Mouse (Mus musculus) hindbrain, embryonic 10.5 days (tissue): Measurements from ENCODE around the gene Cenpo. TPM values are rescaled to one million over a fixed set of nuclear protein-coding genes. Genes with fewer than 3 reads are reported as not detected.
A peak's percentile ranks its signal among the peaks of the same experiment; 100 is the strongest.

Experiments used
- DNase-seq: peaks from one replicate; pipeline ENCODE4 v3.0.0-alpha.2; 2017; ENCODE audit warnings: low spot score
- H3K27ac ChIP-seq: fragments of 300-500 bp; sonication (generic); 2 replicates; pipeline ENCODE4 v1.5.1; 2016; ENCODE audit warnings: mild to moderate bottlenecking, moderate library complexity
- H3K27me3 ChIP-seq: fragments of 300-500 bp; sonication (generic); 2 replicates; pipeline ENCODE4 v1.6.1; 2016; ENCODE audit warnings: mild to moderate bottlenecking; ENCODE audit not compliant: poor library complexity, insufficient read depth, severe bottlenecking
- H3K36me3 ChIP-seq: fragments of 300-500 bp; sonication (generic); 2 replicates; pipeline ENCODE4 v1.6.1; 2016; ENCODE audit warnings: mild to moderate bottlenecking, moderate library complexity
- H3K4me1 ChIP-seq: fragments of 300-500 bp; sonication (generic); replicated peaks from 2 replicates; pipeline ENCODE4 v1.6.1; 2016; ENCODE audit warnings: mild to moderate bottlenecking
- H3K4me3 ChIP-seq: fragments of 300-500 bp; sonication (generic); 2 replicates; pipeline ENCODE4 v1.5.1; 2016; ENCODE audit warnings: mild to moderate bottlenecking, moderate library complexity
- H3K9me3 ChIP-seq: fragments of 300-500 bp; sonication (generic); 2 replicates; pipeline ENCODE4 v1.6.1; 2016; ENCODE audit warnings: mild to moderate bottlenecking, moderate library complexity
- WGBS: fragments of 180-500 bp; shearing (Covaris S2); methylation state at CpG from one replicate; pipeline ENCODE4 v1.1.7; 2016; 5-methylcytosine and 5-hydroxymethylcytosine counted together
- polyA plus RNA-seq: library from polyadenylated mRNA; unstranded; fragments of >200 nt; fragmentation: Nextera tagmentation; extraction: Ambion mirVana; gene quantifications from 2 replicates; pipeline ENCODE4 v1.2.1, GENCODE M21; 2016

The Cenpo gene
- polyA plus RNA-seq, 1 experiment from 2014 or later: 19.6 TPM

DNA sequence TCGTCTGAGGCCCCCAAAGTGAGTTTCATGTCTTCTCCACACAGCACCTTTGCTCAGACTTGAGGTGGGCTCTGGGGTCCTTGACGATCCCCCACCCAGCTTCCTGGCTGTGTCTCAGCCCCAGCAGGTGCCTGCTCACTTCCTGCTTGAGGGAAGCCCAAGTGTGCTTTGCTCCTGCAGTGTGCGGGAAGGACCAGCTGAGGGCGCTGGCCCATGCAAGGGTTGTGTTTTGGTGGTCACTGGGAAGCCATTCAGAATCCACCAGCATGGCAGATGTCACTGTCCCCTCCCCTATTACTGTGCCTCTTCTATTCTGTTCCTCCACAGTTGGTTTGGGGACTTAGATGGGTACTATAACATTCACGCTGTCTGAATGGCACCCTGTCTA is 45.0 kb downstream of the Cenpo start:
- DNase-seq: peak; percentile 59

DNA sequence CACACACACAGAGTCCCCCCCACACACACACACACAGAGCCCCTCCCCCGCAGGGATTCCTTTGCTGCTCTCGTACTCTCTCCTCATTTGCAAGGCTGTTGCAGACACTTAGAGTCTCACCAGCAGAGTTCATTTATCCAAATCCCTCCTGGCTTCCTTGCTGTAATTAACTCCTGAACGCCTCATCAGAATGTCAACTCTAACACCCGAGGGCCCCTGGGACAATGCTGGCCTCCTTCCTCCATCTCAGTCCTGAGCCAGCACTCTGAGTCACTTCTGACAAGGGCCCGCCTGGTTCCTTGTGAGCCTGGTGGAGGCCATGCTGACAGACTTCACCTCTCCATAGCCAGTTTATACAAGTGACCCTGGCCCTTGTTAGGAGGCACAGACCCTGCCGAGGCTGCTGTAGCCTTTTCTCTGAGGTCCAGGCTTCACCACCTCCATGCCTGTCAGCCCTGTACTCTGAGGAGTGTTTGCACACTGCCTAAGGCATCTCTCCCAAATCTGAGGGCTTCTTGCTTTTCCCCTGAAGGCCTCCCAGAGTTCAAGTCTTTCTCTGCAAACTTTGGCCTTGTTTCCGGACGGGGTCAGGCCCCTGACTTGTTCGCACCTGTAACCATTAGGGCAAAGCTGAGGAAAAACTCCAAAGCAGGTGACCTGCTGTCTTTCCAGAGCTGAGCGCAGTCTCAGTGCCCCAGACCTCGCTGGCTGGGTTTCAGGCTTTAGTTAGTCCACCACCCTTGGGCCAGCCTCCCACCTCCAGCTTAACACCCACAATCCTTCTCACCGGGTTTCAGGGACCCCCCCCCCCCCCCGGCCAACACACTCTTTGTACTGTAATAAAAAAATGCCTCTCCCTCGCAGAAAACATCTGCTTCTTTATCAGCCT is 45.7 kb downstream of the Cenpo start:
- H3K36me3 ChIP-seq: 0 out of 2 replicates have a peak, but pooled peaks cover 2% of the 10 kb centered on the region
- H3K27ac ChIP-seq: peak overlapping the region; percentile 79
- 32% methylated on average over 14 of the region's 14 CpGs for WGBS
- H3K4me1 ChIP-seq: peaks cover 35% of the 10 kb centered on the region
- H3K9me3 ChIP-seq: no peaks in the 10 kb centered on the region
- peak; percentile 64 for DNase-seq
- no peak overlapping the region for H3K4me3 ChIP-seq
- H3K27me3 ChIP-seq: no peaks in the 10 kb centered on the region

More for the DNA sequence above, 45.0 kb downstream of the Cenpo start:
- 36% methylated on average over 5 of the region's 5 CpGs for WGBS
- Histone ChIP-seq H3K27me3 (no peaks in the 10 kb centered on the region), H3K4me1 (peaks cover 35% of the 10 kb centered on the region), H3K4me3 (no peak overlapping the region), H3K36me3 (0 out of 2 replicates have a peak, but pooled peaks cover 2% of the 10 kb centered on the region), H3K27ac (peak overlapping the region; percentile 79; the same call in 1 of the 2 replicates), H3K9me3 (no peaks in the 10 kb centered on the region)

GRCm38 (mm10) chr12:4184648-4185047 is 49.4 kb downstream of the Cenpo start:
- 0 out of 2 replicates have a peak, but pooled peaks cover 2% of the 10 kb centered on the region for H3K36me3 ChIP-seq
- H3K27ac ChIP-seq: no peak overlapping the region
- H3K4me1 ChIP-seq: peaks cover 24% of the 10 kb centered on the region
- no peak for DNase-seq
- H3K9me3 ChIP-seq: no peaks in the 10 kb centered on the region
- H3K4me3 ChIP-seq: no peak overlapping the region
- 50% methylated on average over 2 of the region's 2 CpGs for WGBS
- H3K27me3 ChIP-seq: no peaks in the 10 kb centered on the region

DNA sequence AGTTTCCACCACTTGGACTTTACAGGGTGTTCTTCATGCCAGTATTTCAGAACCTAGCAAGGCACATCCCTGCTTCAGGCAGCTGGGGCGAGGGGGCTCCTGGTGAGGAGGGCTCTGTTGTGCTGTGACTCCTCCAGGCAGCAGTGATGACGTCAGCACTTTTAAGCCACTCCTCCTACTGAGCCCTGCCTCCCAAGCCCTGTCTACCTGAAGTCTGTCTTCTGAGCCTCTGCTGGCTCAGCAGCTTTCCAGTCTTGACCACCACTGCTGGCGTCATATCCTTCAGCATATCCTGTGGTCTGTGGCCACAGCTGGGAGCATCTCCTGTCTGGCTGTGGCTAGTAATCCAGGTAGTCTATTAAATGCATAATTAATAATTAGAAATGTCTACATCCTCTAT is 53.6 kb downstream of the Cenpo start:
- H3K36me3 ChIP-seq: 0 out of 2 replicates have a peak, but pooled peaks cover 2% of the 10 kb centered on the region
- no peaks in the 10 kb centered on the region for H3K27me3 ChIP-seq
- WGBS: 54% methylated on average over 3 of the region's 3 CpGs
- no peaks in the 10 kb centered on the region for H3K9me3 ChIP-seq
- no peak overlapping the region for H3K4me3 ChIP-seq
- H3K4me1 ChIP-seq: peaks cover 22% of the 10 kb centered on the region
- H3K27ac ChIP-seq: no peak overlapping the region
- no peak for DNase-seq

DNA sequence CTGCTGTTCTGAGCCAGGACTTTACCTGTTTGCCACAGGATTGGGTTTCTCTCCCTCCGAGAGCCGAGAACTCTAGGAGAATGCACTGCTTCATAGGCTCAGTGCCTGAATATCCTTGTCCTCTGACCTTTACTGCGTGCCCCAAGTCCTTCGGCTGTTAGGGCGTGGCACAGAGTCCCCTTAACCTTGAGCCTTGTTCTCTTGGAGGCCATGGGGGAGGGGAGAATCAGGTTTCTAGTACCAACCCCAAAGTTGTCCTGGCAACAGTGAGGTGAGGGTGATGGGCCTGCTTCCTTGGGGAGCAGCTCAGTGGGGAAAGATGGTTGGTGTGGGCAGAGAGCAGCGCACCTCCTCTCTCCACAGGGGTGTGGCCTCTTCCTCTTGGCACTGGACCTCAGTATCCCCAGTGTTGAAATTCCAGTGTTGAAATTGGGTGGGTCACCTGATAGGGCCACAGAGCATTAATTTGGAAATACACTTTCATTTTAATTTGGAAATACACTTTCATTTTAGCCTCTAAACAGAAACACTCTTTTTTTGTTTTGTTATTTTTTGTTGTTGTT is 54.3 kb downstream of the Cenpo start:
- 79% methylated on average over 6 of the region's 6 CpGs for WGBS
- H3K27ac ChIP-seq: no peak overlapping the region
- DNase-seq: no peak
- no peaks in the 10 kb centered on the region for H3K9me3 ChIP-seq
- no peak overlapping the region for H3K4me3 ChIP-seq
- H3K36me3 ChIP-seq: 0 out of 2 replicates have a peak, but pooled peaks cover 2% of the 10 kb centered on the region
- H3K27me3 ChIP-seq: no peaks in the 10 kb centered on the region
- peaks cover 22% of the 10 kb centered on the region for H3K4me1 ChIP-seq

DNA sequence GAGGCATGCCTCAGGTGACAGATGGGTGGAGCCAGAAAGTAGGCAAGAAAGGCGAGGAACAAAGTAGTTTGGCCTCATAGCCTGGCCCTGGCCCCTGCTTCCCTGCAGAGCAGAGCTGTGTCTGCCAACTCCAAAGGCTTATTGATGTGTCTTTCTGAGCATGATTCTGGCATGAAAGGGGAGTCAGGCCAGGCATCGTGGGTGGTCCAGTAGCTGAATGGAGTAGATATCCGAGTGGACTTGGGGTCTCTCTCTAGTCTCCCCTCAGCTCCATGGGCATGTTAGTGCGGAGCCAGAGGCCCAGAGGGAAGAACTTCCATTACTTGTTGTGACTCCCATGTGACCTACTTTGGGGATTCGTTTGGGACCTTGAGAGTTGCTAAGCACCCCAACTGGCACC is 55.3 kb downstream of the Cenpo start:
- H3K4me3 ChIP-seq: no peak overlapping the region
- DNase-seq: peak; percentile 18
- 42% methylated on average over 5 of the region's 5 CpGs for WGBS
- H3K27ac ChIP-seq: peak overlapping the region; percentile 70; the same call in 1 of the 2 replicates
- H3K9me3 ChIP-seq: no peaks in the 10 kb centered on the region
- no peaks in the 10 kb centered on the region for H3K27me3 ChIP-seq
- H3K4me1 ChIP-seq: peaks cover 19% of the 10 kb centered on the region
- no peaks in the 10 kb centered on the region for H3K36me3 ChIP-seq

- Histone ChIP-seq H3K36me3 (no peaks in the 10 kb centered on the region), H3K4me3 (no peak overlapping the region), H3K4me1 (peaks cover 3% of the 10 kb centered on the region), H3K27ac (no peak overlapping the region), H3K27me3 (no peaks in the 10 kb centered on the region), H3K9me3 (no peaks in the 10 kb centered on the region)
- no peak for DNase-seq
- WGBS: 90% methylated on average over 15 of the region's 15 CpGs
Observed at GRCm38 (mm10) chr12:4173108-4173790, 60.8 kb downstream of the Cenpo start.

- 91% methylated on average over 5 of the region's 5 CpGs for WGBS
- Histone ChIP-seq H3K27ac (no peak overlapping the region), H3K4me3 (no peak overlapping the region), H3K4me1 (no peaks in the 10 kb centered on the region), H3K36me3 (no peaks in the 10 kb centered on the region), H3K27me3 (no peaks in the 10 kb centered on the region), H3K9me3 (no peaks in the 10 kb centered on the region)
- DNase-seq: no peak
Observed at GRCm38 (mm10) chr12:4169622-4170021, 64.5 kb downstream of the Cenpo start.

DNA sequence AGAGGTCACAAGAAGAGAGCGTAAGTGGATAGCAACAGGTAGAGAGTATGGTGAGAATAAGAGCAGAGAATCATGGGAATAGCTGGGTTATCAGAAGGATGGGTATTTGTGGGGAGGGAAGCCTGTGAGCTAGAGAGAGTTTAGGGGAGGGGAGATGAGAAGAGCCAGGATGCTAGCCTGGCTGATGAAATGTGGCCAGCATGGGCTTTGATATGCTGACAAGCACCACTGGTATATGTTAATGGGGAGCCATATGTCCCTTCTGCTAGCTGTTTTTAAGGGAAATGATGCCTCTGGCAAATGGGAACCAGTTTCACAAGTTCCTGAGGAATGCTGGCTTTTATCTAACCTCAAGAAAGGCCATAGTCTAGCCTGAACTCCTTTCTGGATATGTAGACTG is 65.0 kb downstream of the Cenpo start:
- Histone ChIP-seq H3K4me3 (no peak overlapping the region), H3K9me3 (no peaks in the 10 kb centered on the region), H3K36me3 (no peaks in the 10 kb centered on the region), H3K27ac (no peak overlapping the region), H3K4me1 (no peaks in the 10 kb centered on the region), H3K27me3 (no peaks in the 10 kb centered on the region)
- DNase-seq: no peak
- WGBS: 97% methylated on average over 1 of the region's 1 CpGs

GRCm38 (mm10) chr12:4166970-4167369 is 67.1 kb downstream of the Cenpo start:
- peaks cover 3% of the 10 kb centered on the region; the same call in 1 of the 2 replicates for H3K4me1 ChIP-seq
- WGBS: 73% methylated on average over 3 of the region's 3 CpGs
- H3K27ac ChIP-seq: no peak overlapping the region
- no peaks in the 10 kb centered on the region for H3K9me3 ChIP-seq
- no peaks in the 10 kb centered on the region for H3K27me3 ChIP-seq
- H3K36me3 ChIP-seq: no peaks in the 10 kb centered on the region
- H3K4me3 ChIP-seq: no peak overlapping the region
- no peak for DNase-seq

DNA sequence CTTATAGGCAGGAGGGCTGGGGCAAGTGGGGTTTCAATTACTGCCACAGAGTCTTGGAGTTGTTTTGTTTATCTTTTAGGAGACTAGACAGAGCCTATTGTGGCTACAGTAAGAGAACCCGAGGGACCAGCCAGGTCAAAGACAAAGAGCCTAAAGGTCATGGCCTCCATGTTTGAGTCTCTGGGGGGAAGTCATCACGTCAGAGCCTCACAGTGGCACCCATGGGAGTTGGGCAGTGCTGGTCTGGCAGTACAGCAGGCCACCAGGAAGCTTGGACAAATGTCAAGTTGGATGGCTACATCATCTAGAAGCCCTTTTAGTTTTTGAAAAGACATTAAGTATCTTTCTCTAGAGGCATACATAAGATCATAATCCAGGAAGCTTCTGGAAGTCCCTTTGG is 71.2 kb downstream of the Cenpo start:
- peaks cover 6% of the 10 kb centered on the region; the same call in 1 of the 2 replicates for H3K4me1 ChIP-seq
- H3K27me3 ChIP-seq: no peaks in the 10 kb centered on the region
- 28% methylated on average over 2 of the region's 2 CpGs for WGBS
- DNase-seq: no peak
- no peaks in the 10 kb centered on the region for H3K36me3 ChIP-seq
- no peaks in the 10 kb centered on the region for H3K9me3 ChIP-seq
- H3K27ac ChIP-seq: no peak overlapping the region
- no peak overlapping the region for H3K4me3 ChIP-seq

- 71% methylated on average over 7 of the region's 7 CpGs for WGBS
- peak; percentile 18 for DNase-seq
- Histone ChIP-seq H3K4me3 (no peak overlapping the region), H3K9me3 (no peaks in the 10 kb centered on the region), H3K4me1 (peaks cover 6% of the 10 kb centered on the region; the same call in 1 of the 2 replicates), H3K27ac (no peak overlapping the region), H3K27me3 (no peaks in the 10 kb centered on the region), H3K36me3 (no peaks in the 10 kb centered on the region)
Observed at GRCm38 (mm10) chr12:4160322-4160721, 73.8 kb downstream of the Cenpo start.
